Mouse (Mus musculus): ENCODE results near the gene Suv39h2.

- no peak for TF ChIP-seq CTCF (IDR thresholded peaks at IDR 0.05; ENCODE audit: borderline replicate concordance, insufficient read depth, low read length)
- TF ChIP-seq POLR2A (IDR thresholded peaks at IDR 0.05; ENCODE audit: low read depth, low read length), result no peak
Measured at GRCm38 (mm10) chr2:3522558-3522957, 47.7 kb upstream of the Suv39h2 start.

Data from embryonic fibroblast, embryonic 13.5 days (primary cell).